Mouse (Mus musculus) erythroblast, embryonic 14.5 days (primary cell): ENCODE results near the gene Fry.

Experiments used
- GATA1 ChIP-seq: IDR thresholded peaks from 2 replicates; pipeline ENCODE4 v1.6.1; 2012; ENCODE audit warnings: low read length, inconsistent platforms, mixed read lengths
- TAL1 ChIP-seq: IDR thresholded peaks from 3 replicates; pipeline ENCODE4 v1.6.1; 2012; ENCODE audit warnings: low read length, inconsistent platforms, mixed read lengths

- TF ChIP-seq TAL1 (no peak), GATA1 (no peak)
Observed at GRCm38 (mm10) chr5:150186676-150187075, 68.2 kb downstream of the Fry start.
